Mouse (Mus musculus) thymus, postnatal 4 days (tissue): ENCODE data around the gene Sfpq.
"Not testable (repeated sequence)": the region's sequence is repeated elsewhere in the genome, so short reads cannot be mapped to it uniquely, and the experiment has no call there.

Experiments used
- DNase-seq: peaks from one replicate; pipeline ENCODE4 v3.0.0; 2021

The Sfpq gene

DNA sequence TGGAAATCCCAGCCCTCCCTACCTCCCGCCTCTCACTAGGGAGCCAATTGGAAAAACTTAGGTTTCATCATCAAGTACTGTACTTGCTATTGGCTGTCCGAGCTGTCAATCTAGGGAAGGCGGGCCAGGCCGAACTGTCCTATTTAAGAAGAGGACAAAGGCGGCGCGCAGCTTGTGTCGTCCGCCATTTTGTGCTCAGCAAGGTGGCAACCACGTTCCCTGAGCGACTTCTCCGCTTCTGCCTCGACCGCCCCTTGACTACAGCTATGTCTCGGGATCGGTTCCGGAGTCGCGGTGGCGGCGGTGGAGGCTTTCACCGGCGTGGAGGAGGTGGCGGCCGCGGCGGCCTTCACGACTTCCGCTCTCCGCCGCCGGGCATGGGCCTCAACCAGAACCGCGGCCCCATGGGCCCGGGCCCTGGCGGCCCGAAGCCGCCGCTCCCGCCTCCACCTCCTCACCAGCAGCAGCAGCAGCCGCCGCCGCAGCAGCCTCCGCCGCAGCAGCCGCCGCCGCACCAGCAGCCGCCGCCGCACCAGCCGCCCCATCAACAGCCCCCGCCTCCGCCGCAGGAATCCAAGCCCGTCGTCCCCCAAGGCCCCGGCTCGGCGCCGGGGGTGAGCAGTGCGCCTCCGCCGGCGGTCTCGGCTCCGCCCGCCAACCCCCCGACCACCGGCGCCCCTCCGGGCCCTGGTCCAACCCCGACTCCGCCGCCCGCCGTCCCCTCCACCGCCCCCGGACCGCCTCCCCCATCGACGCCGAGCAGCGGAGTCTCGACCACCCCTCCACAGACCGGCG, at the start of gene Sfpq:
TSS of gene Sfpq (plus strand) at position 174 of the 795 bp plus-strand sequence.
- peak; percentile 97 for DNase-seq

DNA sequence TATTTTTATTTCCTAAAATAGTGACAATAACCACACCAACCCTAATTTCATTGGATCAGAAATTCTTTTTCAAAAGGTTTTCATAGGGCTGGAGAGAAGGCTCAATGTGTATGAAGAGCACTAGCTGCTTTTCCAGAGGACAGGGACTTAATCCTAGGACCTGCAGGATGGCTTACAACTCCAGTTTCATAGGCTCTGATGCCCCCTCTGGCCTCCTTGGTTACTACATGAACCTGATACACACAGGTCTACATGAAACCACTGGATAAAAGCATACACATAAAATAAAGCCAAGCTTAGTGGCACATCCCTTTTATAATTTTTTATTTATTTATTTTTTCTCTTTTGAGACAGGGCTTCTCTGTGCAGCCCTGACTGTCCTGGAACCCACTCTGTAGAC, 43.7 kb upstream of the Sfpq start:
- DNase-seq: peak; percentile 65

GRCm38 (mm10) chr4:126978706-126979105, 42.4 kb upstream of the Sfpq start:
- DNase-seq: no peak

GRCm38 (mm10) chr4:126983321-126983720, 37.8 kb upstream of the Sfpq start:
- DNase-seq: no peak

- DNase-seq: not testable (repeated sequence)
Observed at GRCm38 (mm10) chr4:126983736-126984525, 37.2 kb upstream of the Sfpq start.

DNA sequence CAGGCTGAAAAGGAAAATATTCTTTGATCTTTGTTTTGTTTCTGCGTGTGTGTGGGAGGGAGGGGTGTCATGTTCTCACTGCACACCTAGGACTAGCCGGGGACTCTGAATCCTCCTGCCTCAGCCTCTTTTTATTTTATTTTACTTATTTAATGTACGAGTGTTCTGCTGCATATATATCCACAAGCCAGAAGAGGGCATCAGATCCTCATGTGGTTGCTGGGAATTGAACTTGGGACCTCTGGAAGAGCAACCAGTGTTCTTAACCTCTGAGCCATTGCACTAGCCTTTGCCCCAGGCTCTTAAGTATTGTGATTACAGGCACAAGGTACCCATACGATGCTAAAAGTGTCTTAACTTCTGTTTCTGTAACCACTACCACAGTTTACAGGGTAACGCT, 34.4 kb upstream of the Sfpq start:
- no peak for DNase-seq

GRCm38 (mm10) chr4:126988503-126988902, 32.6 kb upstream of the Sfpq start:
- no peak for DNase-seq

DNA sequence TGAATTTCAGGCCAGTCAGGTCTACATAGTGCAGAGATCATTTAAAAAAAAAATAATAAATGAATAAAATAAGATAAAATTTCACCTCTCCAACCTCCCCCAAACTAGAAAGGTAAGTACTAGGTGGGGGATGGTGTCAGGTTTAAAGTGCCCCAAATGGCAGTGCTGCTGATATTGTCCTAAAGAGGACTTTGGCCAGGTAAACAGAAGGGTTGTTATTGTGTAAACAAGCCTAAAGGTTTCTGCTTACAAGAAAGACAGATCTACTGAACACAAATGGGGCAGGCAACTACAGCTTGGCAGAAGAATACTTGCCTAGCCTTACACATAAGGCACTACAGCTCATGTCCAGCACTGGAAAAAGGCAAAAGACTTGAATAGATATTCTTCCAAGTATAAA, 30.6 kb upstream of the Sfpq start:
- DNase-seq: no peak

- peak; percentile 69 for DNase-seq
Observed at GRCm38 (mm10) chr4:126992356-126992755, 28.8 kb upstream of the Sfpq start.

DNA sequence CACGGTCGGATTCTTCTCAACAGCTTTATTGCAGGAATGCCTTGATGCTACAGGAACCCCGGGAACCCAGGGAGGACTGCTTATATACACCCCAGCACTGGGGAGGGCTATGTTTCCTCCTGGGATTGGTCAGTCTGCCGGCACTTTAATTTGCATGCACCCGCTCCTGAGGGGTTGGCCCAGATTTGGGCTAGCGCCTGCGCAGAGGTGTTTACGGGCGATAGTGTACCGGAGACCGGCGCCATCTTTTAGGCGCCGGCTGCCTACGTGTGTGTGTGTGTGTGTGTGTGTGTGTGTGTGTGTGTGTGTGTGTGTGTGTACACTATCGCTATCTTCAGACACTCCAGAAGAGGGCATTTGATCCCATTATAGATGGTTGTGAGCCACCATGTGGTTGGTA, 21.8 kb upstream of the Sfpq start:
- not testable (repeated sequence) for DNase-seq

DNA sequence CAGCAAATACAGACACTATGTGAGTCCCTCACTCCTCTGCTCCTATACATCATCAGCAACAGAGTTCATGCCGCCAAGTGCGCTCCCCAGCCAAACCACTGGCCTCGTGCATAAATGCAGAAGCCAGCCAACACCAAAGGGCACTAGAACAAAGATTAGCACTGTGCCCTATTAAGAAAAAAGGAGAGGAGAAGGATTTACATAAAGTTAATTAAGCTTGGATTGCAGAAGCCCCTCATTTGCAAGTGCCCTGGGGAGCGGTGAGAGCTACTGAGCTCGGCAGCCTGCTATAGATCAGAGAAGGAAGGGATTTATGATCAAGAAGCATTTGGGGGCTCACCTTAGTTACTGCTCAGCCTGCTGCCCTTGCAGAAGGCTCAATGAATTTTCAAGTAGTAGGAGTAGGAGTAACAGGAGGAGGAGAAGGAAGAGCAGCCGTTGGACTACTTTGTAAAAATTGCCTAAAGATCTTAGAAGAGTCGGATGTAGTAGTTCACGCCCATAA, 20.5 kb upstream of the Sfpq start:
- DNase-seq: no peak

DNA sequence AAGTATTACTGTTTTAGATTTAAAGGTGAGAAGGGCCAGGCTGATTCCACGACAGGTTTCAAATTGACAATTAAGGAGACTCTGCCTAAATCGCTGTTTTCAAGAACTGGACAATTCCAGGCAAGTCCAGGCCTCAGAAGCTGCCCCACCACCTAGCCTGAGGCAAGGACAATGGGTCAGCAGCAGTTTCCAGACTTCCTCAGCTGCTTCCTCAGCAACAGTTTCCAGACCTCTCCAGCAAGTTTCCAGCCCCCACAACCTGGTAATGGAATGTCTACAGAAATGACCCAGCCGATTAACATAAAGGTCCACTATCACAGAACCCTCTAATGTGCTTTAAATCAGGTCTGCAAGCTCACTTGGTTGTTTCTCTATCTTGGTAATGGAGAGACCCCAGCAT, 16.7 kb upstream of the Sfpq start:
- DNase-seq: no peak

- DNase-seq: peak; percentile 58
Observed at GRCm38 (mm10) chr4:127005113-127005936, 15.8 kb upstream of the Sfpq start.

DNA sequence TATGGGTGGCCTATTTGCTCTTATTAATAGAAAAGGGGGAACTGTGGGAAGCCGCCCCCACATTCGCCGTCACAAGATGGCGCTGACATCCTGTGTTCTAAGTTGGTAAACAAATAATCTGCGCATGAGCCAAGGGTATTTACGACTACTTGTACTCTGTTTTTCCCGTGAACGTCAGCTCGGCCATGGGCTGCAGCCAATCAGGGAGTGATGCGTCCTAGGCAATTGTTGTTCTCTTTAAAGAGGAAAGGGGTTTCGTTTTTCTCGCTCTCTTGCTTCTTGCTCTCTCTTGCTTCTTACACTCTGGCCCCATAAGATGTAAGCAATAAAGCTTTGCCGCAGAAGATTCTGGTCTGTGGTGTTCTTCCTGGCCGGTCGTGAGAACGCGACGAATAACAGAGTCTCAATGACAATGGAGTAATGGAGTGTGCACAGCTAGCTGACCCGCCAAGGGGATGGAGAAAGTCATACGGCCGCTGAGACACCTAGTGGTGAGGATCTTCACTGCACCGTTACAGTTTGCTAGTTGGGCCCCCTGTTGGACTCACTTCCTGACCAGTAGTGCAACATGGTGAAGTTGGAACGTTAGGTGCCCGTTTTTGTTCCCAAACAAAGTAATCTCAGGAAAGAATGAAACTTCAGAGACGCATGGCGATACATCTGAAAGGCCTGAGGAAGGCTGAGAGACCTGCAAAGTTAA, 5.7 kb upstream of the Sfpq start:
- DNase-seq: peak; percentile 85

DNA sequence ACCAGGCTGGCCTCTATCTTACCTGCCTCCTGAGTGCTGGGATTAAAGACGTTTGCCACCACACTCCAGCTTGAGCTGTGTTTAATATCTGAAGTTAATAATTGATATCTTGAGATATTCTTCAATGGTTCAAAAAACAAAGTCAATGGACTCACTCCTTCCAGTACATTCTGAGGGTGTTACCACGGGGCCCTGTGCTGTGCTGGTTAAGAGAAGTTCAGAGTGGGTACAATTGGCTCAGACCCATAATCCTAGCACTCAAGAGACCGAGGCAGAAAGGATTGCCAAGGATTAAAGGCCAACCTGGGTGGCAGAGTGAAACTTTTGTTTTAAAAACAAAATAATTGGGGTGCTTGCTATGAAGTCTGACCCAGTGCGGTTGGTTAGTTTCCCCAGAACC, 4.8 kb upstream of the Sfpq start:
- no peak for DNase-seq

DNA sequence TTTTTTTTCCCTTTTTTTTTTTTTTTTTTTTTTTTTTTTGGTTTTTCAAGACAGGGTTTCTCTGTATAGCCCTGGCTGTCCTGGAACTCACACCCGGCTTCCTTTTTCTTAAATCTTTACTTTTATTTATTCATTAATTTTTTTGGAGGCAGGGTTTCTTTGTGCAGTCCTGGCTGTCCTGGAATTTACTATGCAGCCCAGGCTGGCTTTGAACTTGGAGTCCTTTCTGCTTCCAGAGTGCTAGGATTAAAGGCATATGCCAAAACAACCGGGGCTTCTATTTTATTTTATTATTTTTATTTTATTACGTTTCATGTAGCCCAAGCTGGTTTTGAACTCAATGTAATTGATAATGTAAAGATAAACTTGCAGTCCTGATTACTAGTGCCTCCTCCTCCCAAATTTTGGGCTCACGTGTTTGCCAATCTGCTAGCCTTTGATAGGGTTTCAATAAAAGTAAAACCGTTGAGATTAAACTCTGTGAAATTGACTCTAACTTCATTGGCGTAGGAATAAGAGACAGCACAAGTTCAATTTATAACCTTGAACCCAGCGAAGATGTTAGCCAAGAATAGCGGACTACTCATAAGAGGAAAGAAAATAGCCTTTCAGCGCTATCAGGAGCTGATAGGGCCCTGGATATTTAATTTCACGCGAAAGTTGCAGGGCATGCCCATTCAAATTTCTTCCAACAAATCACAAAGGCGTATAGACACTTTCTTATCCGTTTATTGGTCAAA, 543 bp upstream of the Sfpq start:
- DNase-seq: no peak

DNA sequence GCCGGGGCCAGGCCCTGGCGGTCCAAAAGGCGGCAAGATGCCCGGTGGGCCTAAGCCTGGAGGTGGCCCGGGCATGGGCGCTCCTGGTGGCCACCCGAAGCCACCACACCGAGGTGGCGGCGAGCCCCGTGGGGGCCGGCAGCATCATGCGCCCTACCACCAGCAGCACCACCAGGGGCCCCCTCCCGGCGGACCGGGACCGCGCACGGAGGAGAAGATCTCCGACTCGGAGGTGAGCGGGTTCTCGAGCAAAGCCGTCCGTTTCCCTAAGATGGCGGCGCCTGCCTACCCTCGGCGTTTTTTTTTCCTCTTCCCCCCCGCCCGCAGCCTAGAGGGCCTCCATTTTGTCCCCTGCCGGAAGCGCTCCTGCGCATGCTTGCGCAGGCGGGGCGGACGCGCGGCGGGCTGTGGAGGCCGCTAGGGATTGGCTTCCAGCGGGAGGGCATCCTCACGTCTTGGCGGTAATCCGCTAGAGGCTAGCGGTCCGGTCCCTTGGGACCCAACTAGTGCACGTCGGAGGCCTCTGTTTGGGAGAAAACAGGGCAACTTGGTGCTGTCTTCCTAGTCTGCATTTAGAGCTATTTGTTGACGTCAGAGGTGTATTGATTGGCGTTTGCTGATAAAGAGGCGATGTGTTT, 984 bp downstream of the Sfpq start:
- peak; percentile 89 for DNase-seq

GRCm38 (mm10) chr4:127023201-127023600, 2.1 kb downstream of the Sfpq start:
- DNase-seq: no peak

DNA sequence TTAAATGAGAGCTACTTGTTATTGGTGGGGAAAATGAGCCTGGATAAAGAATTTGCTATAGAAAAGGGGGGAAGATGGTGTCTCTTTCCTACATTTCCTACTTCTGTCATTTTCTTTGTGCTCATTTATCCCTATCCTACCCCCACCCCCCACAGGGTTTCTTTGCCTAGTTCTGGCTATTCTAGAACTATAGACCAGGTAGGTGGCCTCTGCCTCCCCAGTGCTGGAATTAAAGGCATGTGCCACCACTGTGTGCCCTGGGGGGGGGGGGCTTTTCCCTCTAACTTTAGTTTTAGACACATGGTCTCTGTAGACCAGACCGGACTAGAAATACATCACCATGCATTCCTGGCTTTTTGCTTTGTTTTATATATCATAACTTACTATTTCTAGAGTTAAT, 3.1 kb downstream of the Sfpq start:
- no peak for DNase-seq

DNA sequence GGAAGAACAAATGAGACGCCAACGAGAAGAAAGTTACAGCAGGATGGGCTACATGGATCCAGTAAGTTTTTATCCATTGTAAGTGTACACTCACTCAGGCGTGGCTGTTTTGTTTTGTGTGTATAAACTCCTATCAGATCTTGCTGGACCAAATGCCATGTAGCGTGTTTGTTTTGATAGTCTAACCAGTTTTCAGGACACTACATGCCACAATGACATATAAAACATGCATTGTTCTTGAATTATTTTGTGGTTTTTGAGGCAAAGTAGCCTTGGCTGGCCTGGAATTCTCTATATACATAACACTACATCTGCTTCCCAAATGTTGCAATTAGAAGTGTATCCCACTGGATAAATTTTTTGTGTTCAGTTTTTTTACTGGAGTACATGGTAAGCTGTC, 5.7 kb downstream of the Sfpq start:
- no peak for DNase-seq
